Mouse (Mus musculus) forebrain, embryonic 12.5 days (tissue): ENCODE measurements around the gene Dnaja4. TPM values are rescaled to one million over a fixed set of nuclear protein-coding genes. Genes with fewer than 3 reads are reported as not detected.
A peak's percentile ranks its signal among the peaks of the same experiment; 100 is the strongest.

Source experiments
- ATAC-seq: fragments of 200-750 bp; cut with Nextera tagmentation; 2 replicates; pipeline ENCODE4 v1.8.0; 2017; ENCODE audit warnings: moderate TSS enrichment; ENCODE audit not compliant: low FRiP score
- H3K27ac ChIP-seq: fragments of 300-500 bp; sonication (generic); 2 replicates; pipeline ENCODE4 v1.5.1; 2016; ENCODE audit warnings: mild to moderate bottlenecking
- H3K27me3 ChIP-seq: fragments of 300-500 bp; sonication (generic); 2 replicates; pipeline ENCODE4 v1.6.1; 2016; ENCODE audit warnings: mild to moderate bottlenecking
- H3K36me3 ChIP-seq: fragments of 300-500 bp; sonication (generic); replicated peaks from 2 replicates; pipeline ENCODE4 v1.6.1; 2016; ENCODE audit warnings: mild to moderate bottlenecking
- H3K4me1 ChIP-seq: fragments of 300-500 bp; sonication (generic); 2 replicates; pipeline ENCODE4 v1.6.1; 2016
- H3K4me2 ChIP-seq: fragments of 300-500 bp; sonication (generic); 2 replicates; pipeline ENCODE4 v1.6.1; 2016; ENCODE audit warnings: mild to moderate bottlenecking, moderate library complexity
- H3K4me3 ChIP-seq: fragments of 300-500 bp; sonication (generic); replicated peaks from 2 replicates; pipeline ENCODE4 v1.5.1; 2016; ENCODE audit warnings: mild to moderate bottlenecking
- H3K9ac ChIP-seq: fragments of 300-500 bp; sonication (generic); 2 replicates; pipeline ENCODE4 v1.6.1; 2016; ENCODE audit warnings: mild to moderate bottlenecking
- H3K9me3 ChIP-seq: fragments of 300-500 bp; sonication (generic); 2 replicates; pipeline ENCODE4 v1.6.1; 2016
- WGBS: fragments of 180-500 bp; shearing (Covaris S2); methylation state at CpG from one replicate; pipeline ENCODE4 v1.1.7; 2016; 5-methylcytosine and 5-hydroxymethylcytosine counted together
- polyA plus RNA-seq: library from polyadenylated mRNA; unstranded; fragments of >200 nt; fragmentation: Nextera tagmentation; extraction: Ambion mirVana; gene quantifications from 2 replicates; pipeline ENCODE4 v1.2.1, GENCODE M21; 2016

Gene Dnaja4
- polyA plus RNA-seq = 2.8 and 3.1 TPM in 2 replicates

DNA sequence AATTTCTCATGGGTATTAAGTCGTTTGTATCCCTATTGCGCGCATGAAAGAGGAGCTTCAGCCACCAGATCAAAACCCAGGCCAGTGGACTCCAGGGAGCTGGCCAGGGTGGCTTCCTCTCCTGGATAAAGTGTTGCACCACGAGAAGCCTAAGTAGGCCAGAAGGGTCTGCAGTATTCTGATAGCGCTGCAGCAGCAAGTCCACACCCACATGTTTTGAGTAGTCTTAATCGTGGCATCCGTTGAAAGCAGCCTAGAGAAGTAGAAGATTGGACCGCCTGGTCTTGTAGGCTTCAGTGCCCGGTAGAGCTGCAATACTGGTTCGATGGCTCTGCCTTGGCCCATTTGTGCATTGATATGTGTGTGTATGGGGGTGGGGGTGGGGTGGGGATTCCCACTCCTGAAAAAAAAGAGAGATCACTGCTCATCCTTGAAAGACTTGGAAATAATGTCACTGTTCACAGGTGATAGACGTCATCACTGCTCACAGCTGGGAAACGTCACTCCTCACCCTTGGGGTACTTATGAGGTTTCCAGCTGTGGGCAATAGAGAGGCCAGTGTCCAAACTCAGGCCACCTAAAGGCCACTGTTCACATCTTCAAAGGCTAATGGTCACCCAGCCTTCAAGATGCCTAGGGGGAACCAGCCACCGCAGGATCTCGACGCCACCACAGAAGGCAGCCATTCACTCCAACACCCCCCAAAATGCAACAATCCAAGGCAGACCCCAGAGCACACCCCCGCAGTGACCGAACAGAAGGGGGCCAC, at the start of gene Dnaja4:
Dnaja4 (plus strand) TSS at position 556 of the 769 bp plus-strand sequence.
- H3K27me3 ChIP-seq = peaks cover 62% of the 10 kb centered on the region
- no peaks in the 10 kb centered on the region for H3K36me3 ChIP-seq
- peak within 1 kb of the TSS; percentile 77 for H3K9ac ChIP-seq
- WGBS = 72% methylated on average over 17 of the region's 17 CpGs
- no peak within 1 kb of the TSS for H3K27ac ChIP-seq
- no peaks in the 10 kb centered on the region for H3K9me3 ChIP-seq
- peak within 1 kb of the TSS; percentile 93 for H3K4me2 ChIP-seq
- peak within 1 kb of the TSS; percentile 68 for H3K4me3 ChIP-seq
- ATAC-seq = 0 out of 2 replicates have a peak, but pooled peaks have one; percentile 27
- peaks cover 13% of the 10 kb centered on the region; the same call in 1 of the 2 replicates for H3K4me1 ChIP-seq

DNA sequence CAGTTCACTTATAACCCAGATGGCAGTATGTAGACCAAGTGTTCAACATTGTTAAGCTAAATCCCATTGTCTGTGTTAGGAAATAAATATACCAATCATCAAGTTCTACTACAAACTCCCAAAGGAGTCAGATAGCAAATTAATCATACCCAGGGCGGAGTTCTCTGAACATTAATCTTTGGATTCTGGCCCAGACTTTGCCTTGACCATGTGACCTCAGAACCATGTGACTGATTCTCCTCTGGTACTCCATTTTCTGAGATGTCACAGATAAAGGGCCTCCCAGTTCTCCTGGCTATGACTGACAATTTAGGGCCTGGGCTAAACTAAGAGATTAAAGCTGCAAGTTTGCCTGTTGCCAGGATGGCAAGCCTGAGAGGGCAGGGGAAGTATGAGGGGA, 49.3 kb upstream of the Dnaja4 start:
- no peak overlapping the region for H3K27ac ChIP-seq
- no peak for ATAC-seq
- no peaks in the 10 kb centered on the region for H3K9me3 ChIP-seq
- no peak overlapping the region for H3K4me2 ChIP-seq
- H3K4me1 ChIP-seq = no peaks in the 10 kb centered on the region
- 93% methylated on average over 1 of the region's 1 CpGs for WGBS
- no peaks in the 10 kb centered on the region for H3K36me3 ChIP-seq
- H3K4me3 ChIP-seq = no peak overlapping the region
- H3K9ac ChIP-seq = no peak overlapping the region
- H3K27me3 ChIP-seq = no peaks in the 10 kb centered on the region

DNA sequence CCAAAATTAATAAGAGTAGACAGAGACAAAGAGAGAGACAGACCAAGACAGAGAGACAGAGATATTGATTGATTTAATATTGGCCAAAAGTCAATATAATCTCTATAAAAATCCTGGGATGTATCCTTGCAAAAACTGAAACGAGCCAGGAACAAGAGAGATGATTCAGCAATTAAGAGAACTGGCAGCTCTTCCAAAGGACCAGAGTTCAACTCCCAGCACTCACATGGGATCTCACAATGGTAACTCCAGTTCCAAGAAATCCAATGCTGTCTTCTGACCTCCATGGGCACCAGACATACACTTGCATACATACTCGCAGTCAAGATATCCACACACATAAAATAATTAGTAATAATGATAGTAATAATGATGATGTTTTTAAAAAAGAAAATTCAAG, 45.9 kb upstream of the Dnaja4 start:
- 83% methylated on average over 2 of the region's 2 CpGs for WGBS
- no peak overlapping the region for H3K27ac ChIP-seq
- H3K27me3 ChIP-seq = no peaks in the 10 kb centered on the region
- H3K36me3 ChIP-seq = no peaks in the 10 kb centered on the region
- no peak overlapping the region for H3K9ac ChIP-seq
- no peak overlapping the region for H3K4me3 ChIP-seq
- no peaks in the 10 kb centered on the region for H3K4me1 ChIP-seq
- no peak for ATAC-seq
- H3K9me3 ChIP-seq = no peaks in the 10 kb centered on the region
- H3K4me2 ChIP-seq = no peak overlapping the region

DNA sequence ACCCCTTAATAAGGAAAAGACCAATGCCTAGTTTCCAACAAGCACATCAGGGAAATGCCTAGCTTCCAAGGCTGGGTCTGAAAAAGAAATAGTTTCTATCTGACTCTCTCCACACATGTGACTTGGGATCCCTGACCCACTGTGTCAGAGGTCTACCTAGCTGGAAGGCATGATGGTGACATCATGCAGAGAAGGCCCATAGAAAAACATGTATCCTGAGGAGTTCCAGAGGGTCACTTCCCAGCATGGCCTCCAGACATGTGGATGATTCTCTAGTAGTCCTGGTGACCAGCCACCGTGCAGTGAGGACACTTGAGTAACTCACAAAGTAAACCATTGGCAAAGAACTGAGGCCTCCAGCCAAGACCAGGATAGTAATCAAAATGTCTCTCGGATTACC, 42.8 kb upstream of the Dnaja4 start:
- WGBS = 76% methylated on average over 2 of the region's 2 CpGs
- Histone ChIP-seq H3K9me3 (no peaks in the 10 kb centered on the region), H3K27ac (no peak overlapping the region), H3K9ac (no peak overlapping the region), H3K36me3 (no peaks in the 10 kb centered on the region), H3K4me1 (peaks cover 1% of the 10 kb centered on the region; the same call in 1 of the 2 replicates), H3K4me3 (no peak overlapping the region), H3K27me3 (no peaks in the 10 kb centered on the region), H3K4me2 (no peak overlapping the region)
- no peak for ATAC-seq

DNA sequence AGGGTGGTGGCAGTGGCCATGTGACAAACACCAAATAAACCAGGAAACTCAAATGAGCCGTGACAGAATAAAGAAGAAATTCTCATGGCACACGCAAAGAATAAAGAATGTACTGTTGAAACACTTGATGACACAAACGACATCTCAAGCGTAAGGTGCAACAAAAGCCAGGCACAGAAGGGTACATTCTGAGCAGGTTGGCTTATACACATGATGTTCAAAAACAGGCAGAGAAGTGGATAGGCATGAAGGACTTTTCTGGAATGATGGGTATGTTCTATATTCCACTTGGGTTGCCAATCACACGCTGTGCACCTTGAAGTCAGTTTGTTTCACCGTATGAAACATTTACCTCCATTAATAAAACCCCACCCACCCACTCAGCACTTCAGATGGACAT, 42.3 kb upstream of the Dnaja4 start:
- ATAC-seq = no peak

DNA sequence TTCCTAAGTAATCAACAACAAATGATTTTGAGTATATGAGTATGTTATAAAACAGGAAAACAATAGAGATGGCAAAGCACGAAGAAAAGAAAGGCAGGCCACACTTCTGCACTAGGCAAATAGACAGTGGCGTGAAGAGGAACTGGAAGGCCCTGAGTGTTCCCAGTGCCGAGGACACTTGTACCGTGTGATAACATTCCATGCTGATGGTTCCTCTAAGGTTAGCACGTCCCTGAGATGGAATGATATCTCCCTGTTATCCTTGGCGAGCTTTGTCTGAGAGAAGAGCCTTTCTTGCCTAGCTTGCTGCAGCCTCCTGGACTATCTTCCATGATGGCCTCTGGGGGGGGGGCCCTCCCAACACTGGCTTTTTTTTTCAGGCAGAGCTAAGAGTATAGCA, 39.9 kb upstream of the Dnaja4 start:
- Histone ChIP-seq H3K9me3 (no peaks in the 10 kb centered on the region), H3K27me3 (no peaks in the 10 kb centered on the region), H3K9ac (no peak overlapping the region), H3K27ac (no peak overlapping the region), H3K4me2 (no peak overlapping the region), H3K4me1 (peaks cover 19% of the 10 kb centered on the region), H3K36me3 (no peaks in the 10 kb centered on the region), H3K4me3 (no peak overlapping the region)
- 84% methylated on average over 6 of the region's 6 CpGs for WGBS
- no peak for ATAC-seq

More for the DNA sequence above, 42.3 kb upstream of the Dnaja4 start:
- Histone ChIP-seq H3K9me3 (no peaks in the 10 kb centered on the region), H3K36me3 (no peaks in the 10 kb centered on the region), H3K4me1 (peaks cover 7% of the 10 kb centered on the region), H3K4me2 (no peak overlapping the region), H3K9ac (no peak overlapping the region), H3K4me3 (no peak overlapping the region), H3K27ac (no peak overlapping the region), H3K27me3 (no peaks in the 10 kb centered on the region)
- WGBS = 84% methylated on average over 6 of the region's 6 CpGs

DNA sequence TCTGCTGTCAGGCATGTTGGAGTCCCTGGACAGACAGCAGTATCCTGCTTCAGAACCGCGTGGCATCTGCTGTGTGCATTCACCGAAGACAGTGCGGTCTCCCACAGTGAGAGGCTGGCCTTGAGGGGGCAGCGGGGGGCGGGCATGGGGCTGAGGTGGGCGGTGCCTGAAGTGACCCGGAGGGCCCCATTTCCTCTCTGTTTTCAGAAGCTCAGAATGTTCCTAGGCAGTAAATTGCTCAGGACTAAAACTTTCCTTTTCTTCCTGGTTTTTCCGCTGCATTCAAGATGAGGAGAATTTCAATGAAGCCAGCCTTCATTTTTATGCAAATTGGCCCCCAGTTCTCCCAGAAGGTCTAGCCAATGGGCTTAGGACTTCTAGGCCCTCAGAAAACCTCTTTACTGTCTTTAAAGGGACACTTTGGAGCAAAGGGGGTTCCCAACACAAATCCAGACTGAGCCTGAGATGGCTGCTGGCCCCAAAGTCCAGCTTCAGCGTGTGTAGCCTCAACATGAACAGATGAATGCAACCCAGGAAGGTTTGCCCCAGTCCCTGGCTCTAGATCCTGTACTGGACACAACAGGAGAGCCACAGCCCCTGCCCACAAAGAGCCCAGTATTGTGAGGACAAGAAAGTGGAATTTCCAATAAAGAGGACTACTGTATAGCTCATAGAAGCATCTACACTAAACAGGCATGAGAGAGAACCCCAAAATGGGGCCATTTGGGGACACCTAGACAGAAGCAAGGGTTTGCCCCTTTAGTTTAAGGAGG, 36.9 kb upstream of the Dnaja4 start, which contains the start of gene Acsbg1:
Acsbg1 (minus strand) TSS at position 266 of the 773 bp plus-strand sequence.
- H3K4me3 ChIP-seq = peak within 1 kb of the TSS; percentile 8
- H3K27me3 ChIP-seq = no peaks in the 10 kb centered on the region
- H3K4me2 ChIP-seq = peak within 1 kb of the TSS; percentile 43
- 0 out of 2 replicates have a peak within 1 kb of the TSS, but pooled peaks have one; percentile 2 for H3K9ac ChIP-seq
- H3K4me1 ChIP-seq = peaks cover 19% of the 10 kb centered on the region
- H3K27ac ChIP-seq = peak within 1 kb of the TSS; percentile 75
- no peaks in the 10 kb centered on the region for H3K36me3 ChIP-seq
- ATAC-seq = peak; percentile 88
- 0 out of 2 replicates have a peak, but pooled peaks cover 4% of the 10 kb centered on the region for H3K9me3 ChIP-seq
- WGBS = 6% methylated on average over 10 of the region's 10 CpGs

DNA sequence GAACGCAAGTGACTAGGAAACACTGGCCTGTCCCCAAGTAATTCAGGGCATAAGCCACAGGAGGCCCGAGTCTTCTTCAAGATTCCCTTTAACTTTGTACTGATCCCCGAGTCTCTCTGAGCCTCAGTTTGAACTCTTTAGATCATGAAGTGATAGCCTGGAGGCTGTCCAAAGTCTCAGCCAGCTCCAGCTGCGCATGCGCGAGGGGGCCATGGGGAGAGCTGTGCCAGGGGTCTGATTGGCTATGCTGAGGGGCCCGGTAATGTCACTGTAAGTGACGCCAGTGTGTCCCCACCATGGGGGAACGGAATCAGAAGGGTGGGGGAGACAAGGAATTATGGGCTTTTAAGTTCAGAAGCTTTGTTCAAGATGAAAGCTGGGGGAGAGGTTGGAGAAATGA, 34.3 kb upstream of the Dnaja4 start:
- Histone ChIP-seq H3K4me1 (peaks cover 19% of the 10 kb centered on the region), H3K27ac (no peak overlapping the region), H3K9ac (no peak overlapping the region), H3K4me2 (no peak overlapping the region), H3K36me3 (no peaks in the 10 kb centered on the region), H3K4me3 (no peak overlapping the region), H3K27me3 (no peaks in the 10 kb centered on the region), H3K9me3 (0 out of 2 replicates have a peak, but pooled peaks cover 4% of the 10 kb centered on the region)
- no peak for ATAC-seq
- WGBS = 79% methylated on average over 9 of the region's 9 CpGs

DNA sequence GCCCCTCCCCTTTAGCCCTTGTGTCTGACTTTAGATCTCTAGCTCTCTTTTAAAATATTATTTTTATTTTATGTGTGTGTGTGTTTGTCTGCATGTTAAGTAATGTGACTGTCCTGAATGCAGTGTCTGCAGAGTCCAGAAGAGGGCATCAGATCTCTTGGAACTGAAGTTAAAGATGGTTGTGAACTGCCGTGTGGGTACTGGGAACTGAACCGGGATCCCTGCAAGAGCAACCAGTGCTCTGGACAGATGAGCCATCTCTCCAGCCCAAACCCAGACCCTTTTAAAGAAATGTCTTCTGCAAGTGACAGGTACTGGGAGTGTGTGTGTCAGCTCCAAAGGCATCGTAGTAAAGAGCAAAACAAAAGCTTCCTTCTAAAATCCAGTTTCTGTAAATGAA, 32.6 kb upstream of the Dnaja4 start:
- Histone ChIP-seq H3K27ac (no peak overlapping the region), H3K36me3 (no peaks in the 10 kb centered on the region), H3K4me1 (peaks cover 15% of the 10 kb centered on the region), H3K4me2 (no peak overlapping the region), H3K4me3 (no peak overlapping the region), H3K9me3 (0 out of 2 replicates have a peak, but pooled peaks cover 4% of the 10 kb centered on the region), H3K9ac (no peak overlapping the region), H3K27me3 (no peaks in the 10 kb centered on the region)
- no peak for ATAC-seq
- 91% methylated on average over 3 of the region's 3 CpGs for WGBS

DNA sequence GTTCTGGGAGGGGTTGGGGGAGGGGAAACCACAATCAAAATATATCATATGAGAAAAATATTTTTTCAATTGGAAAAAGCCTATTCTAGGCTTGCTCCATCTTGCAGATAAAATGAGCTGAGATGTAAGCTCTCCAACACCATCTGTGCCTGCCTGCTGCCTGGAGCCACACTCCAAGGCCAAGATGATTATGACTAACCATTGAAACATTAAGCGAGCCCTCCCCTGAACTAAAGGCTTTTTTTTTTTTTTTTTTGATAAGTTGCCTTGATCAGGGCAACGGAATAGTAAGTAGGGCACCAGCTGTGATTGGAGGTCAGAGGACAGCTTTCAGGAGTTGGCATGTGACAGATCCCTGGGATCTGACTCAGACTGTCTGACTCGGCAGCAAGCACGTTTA, 30.2 kb upstream of the Dnaja4 start:
- Histone ChIP-seq H3K9me3 (0 out of 2 replicates have a peak, but pooled peaks cover 4% of the 10 kb centered on the region), H3K27me3 (no peaks in the 10 kb centered on the region), H3K9ac (no peak overlapping the region), H3K4me3 (no peak overlapping the region), H3K27ac (no peak overlapping the region), H3K4me1 (no peaks in the 10 kb centered on the region), H3K36me3 (no peaks in the 10 kb centered on the region), H3K4me2 (no peak overlapping the region)
- no peak for ATAC-seq
- WGBS = 70% methylated on average over 4 of the region's 4 CpGs

DNA sequence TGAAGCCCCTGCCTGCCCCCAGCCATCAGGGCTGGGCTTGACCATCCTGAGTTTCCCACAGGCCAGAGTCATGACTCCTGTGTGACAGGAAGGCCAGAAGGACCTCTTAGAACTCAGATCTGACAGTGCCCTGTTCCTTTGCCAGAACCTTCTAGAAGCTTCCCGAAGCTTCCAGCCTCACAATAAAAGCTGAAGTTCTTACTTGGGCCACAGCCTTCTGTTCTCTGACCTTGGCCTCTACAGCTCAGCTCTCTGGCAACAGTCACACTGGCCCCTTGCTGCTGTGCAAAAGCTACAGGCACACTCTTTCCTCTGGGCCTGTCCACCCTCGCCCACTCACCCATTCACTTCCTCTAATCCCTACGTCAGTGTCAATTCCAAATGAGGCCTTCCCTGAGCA, 26.7 kb upstream of the Dnaja4 start:
- ATAC-seq = no peak
- H3K27ac ChIP-seq = no peak overlapping the region
- no peak overlapping the region for H3K4me2 ChIP-seq
- no peaks in the 10 kb centered on the region for H3K9me3 ChIP-seq
- H3K9ac ChIP-seq = no peak overlapping the region
- H3K36me3 ChIP-seq = no peaks in the 10 kb centered on the region
- 0 out of 2 replicates have a peak, but pooled peaks cover under 1% of the 10 kb centered on the region for H3K27me3 ChIP-seq
- 81% methylated on average over 3 of the region's 3 CpGs for WGBS
- H3K4me1 ChIP-seq = no peaks in the 10 kb centered on the region
- no peak overlapping the region for H3K4me3 ChIP-seq

DNA sequence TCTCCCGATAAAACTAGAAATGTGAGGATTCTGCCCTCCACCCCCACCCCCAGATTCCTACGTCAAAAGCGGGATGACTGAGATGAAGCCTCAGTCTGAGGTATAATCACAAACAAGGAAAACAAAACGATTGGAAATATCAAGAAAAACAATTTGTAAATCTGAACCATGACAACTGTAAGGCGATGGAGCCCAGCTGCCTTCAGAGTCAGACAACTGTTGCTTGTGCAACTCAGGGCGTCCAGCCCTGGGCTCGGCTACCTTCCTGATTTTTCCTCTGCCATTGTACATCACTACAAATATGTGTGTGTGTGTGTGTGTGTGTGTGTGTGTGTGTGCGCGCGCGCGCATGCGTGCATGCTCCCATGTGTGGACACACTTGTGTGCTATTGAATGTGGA, 24.8 kb upstream of the Dnaja4 start:
- Histone ChIP-seq H3K4me1 (no peaks in the 10 kb centered on the region), H3K9me3 (no peaks in the 10 kb centered on the region), H3K27ac (no peak overlapping the region), H3K4me3 (no peak overlapping the region), H3K4me2 (no peak overlapping the region), H3K27me3 (peaks cover 7% of the 10 kb centered on the region; the same call in 1 of the 2 replicates), H3K9ac (no peak overlapping the region), H3K36me3 (no peaks in the 10 kb centered on the region)
- no peak for ATAC-seq
- WGBS = 90% methylated on average over 13 of the region's 13 CpGs
